Mouse (Mus musculus) thymus, adult 2 months (tissue): ENCODE results near the gene Tyw1. TPM values are rescaled to one million over a fixed set of nuclear protein-coding genes. Genes with fewer than 3 reads are reported as not detected.

Experiments
- DNase-seq: peaks from one replicate; pipeline ENCODE4 v3.0.0; 2021
- H3K27ac ChIP-seq: fragments of 200-500 bp; 2 replicates; pipeline ENCODE4 v1.5.1; 2012; ENCODE audit warnings: low read length, control low read depth; ENCODE audit not compliant: control insufficient read depth, insufficient read depth
- H3K27me3 ChIP-seq: fragments of 200-500 bp; 2 replicates; pipeline ENCODE4 v1.6.1; 2012; ENCODE audit warnings: mild to moderate bottlenecking, low read length, moderate library complexity, mixed read lengths; ENCODE audit not compliant: control insufficient read depth, insufficient read depth
- H3K36me3 ChIP-seq: fragments of 200-500 bp; 2 replicates; pipeline ENCODE4 v1.6.1; 2012; ENCODE audit warnings: mild to moderate bottlenecking, low read length, moderate library complexity; ENCODE audit not compliant: control insufficient read depth, insufficient read depth
- H3K4me1 ChIP-seq: fragments of 200-500 bp; replicated peaks from 2 replicates; pipeline ENCODE4 v1.6.1; 2012; ENCODE audit warnings: low read length; ENCODE audit not compliant: control insufficient read depth, insufficient read depth
- H3K4me3 ChIP-seq: fragments of 200-500 bp; 2 replicates; pipeline ENCODE4 v1.5.1; 2012; ENCODE audit warnings: mild to moderate bottlenecking, low read length, control low read depth, moderate library complexity; ENCODE audit not compliant: control insufficient read depth, insufficient read depth
- CTCF ChIP-seq: fragments of 200-500 bp; IDR thresholded peaks from 2 replicates; pipeline ENCODE4 v1.5.1; 2012; ENCODE audit warnings: mild to moderate bottlenecking, control low read depth, low read length, moderate library complexity, borderline replicate concordance; ENCODE audit not compliant: control insufficient read depth, poor library complexity, insufficient read depth; ENCODE audit errors: extremely low read depth
- POLR2A ChIP-seq: fragments of 200-500 bp; IDR thresholded peaks from 2 replicates; pipeline ENCODE4 v1.6.1; 2012; ENCODE audit warnings: mild to moderate bottlenecking, low read length, control low read depth, moderate library complexity; ENCODE audit not compliant: control insufficient read depth, poor library complexity, insufficient read depth; ENCODE audit errors: extremely low read depth
- WGBS: fragments of 180-500 bp; shearing (Covaris S2); methylation state at CpG from one replicate; pipeline ENCODE4 v1.1.7; 2018; 5-methylcytosine and 5-hydroxymethylcytosine counted together
- polyA plus RNA-seq: library from polyadenylated mRNA; depleted of rRNA; stranded (reverse); fragments of >200 nt; gene quantifications from 2 replicates; pipeline ENCODE4 v1.2.3, GENCODE M21; 2012

Tyw1 gene
- polyA plus RNA-seq, 1 experiment, result 15.6 TPM

DNA sequence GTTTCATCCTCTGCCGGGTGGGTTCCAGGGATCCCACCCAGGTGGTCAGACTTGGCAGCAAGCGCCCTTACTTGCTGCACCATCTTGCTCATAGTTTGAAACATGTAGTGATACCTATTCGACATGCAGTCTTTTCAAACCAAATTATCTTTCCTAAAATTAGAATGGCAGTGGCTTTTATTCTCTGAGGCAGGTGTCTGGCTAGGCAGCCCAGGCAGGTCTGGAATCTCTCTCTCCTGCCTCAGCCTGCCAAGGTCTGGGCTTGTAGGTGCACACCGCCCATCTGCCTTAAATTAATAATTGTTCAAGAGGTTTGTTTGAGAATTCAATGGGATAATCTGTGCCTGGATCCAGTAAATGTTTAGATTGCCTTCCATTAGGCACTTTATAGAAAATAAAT, 75.4 kb downstream of the Tyw1 start:
- Histone ChIP-seq H3K27me3 (no peaks in the 10 kb centered on the region), H3K36me3 (peaks cover 16% of the 10 kb centered on the region), H3K4me1 (no peaks in the 10 kb centered on the region), H3K27ac (no peak overlapping the region), H3K4me3 (no peak overlapping the region)
- DNase-seq, result no peak
- TF ChIP-seq CTCF, result no peak
- no peak for TF ChIP-seq POLR2A
- WGBS, result 96% methylated on average over 4 of the region's 4 CpGs

DNA sequence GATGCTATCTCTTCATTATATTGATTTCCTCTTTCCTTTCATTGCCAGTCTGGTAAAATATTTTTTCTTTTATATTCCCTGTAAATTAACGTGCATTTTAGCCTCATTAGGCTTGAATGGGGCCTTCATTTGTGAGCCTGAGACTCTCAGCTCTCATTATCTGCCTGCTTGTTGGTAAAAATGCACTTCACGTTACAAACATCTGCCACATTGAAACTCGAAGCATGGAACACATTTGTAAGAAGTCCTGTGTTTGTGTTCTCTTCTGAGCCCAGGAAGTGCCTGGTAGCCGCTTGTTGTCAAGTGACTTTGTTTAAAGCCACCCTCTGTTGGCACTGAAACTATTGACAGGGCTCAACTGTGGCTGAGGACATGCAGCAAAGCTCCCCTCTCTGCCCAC, 75.8 kb downstream of the Tyw1 start:
- no peaks in the 10 kb centered on the region for H3K4me1 ChIP-seq
- no peaks in the 10 kb centered on the region for H3K27me3 ChIP-seq
- WGBS, result 94% methylated on average over 4 of the region's 4 CpGs
- DNase-seq, result no peak
- TF ChIP-seq CTCF (no peak), POLR2A (no peak)
- peaks cover 15% of the 10 kb centered on the region for H3K36me3 ChIP-seq
- no peak overlapping the region for H3K27ac ChIP-seq
- no peak overlapping the region for H3K4me3 ChIP-seq

DNA sequence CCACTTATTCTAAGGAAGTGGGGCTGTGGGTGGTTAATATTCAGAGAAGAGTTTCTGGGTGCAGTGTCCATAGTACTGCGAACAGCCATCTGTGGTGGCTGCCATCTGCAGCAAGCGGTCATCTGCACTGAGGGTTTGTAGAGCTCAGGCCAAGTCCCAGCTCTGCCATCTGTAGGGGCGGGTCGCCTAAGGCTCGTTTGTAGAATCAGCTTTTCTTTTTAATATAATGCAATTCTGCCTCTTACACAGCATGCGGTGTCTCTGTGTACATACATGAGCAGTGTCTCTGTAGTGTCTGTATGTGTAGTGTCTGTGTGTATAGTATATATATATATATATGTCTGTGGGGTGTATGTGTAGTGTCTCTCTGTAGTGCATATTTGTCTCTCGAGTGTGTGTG, 78.1 kb downstream of the Tyw1 start:
- Histone ChIP-seq H3K36me3 (peaks cover 13% of the 10 kb centered on the region), H3K4me1 (no peaks in the 10 kb centered on the region), H3K27ac (no peak overlapping the region), H3K4me3 (no peak overlapping the region), H3K27me3 (no peaks in the 10 kb centered on the region)
- WGBS, result 98% methylated on average over 7 of the region's 7 CpGs
- no peak for DNase-seq
- TF ChIP-seq CTCF (no peak), POLR2A (no peak)

DNA sequence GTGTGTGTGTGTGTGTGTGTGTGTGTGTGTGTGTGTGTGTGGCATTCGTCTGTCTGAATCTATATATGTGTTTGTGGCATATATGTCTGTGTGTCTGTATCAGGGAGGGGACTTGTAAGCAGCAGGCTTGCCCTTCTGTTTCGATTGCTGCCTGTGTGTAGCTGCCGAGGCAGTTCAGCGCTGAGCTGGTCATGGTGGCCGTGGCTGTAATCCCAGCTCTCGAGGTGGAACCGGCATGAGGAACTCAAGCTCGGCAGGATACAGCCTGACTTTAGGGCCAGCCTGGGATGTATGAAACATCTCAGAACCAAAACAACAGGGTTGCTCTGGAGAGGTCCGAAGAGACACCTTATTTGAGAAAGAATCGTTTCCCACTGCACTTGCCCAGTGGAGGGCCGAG, 78.6 kb downstream of the Tyw1 start:
- H3K27ac ChIP-seq, result no peak overlapping the region
- H3K4me1 ChIP-seq, result no peaks in the 10 kb centered on the region
- H3K36me3 ChIP-seq, result peaks cover 13% of the 10 kb centered on the region
- no peak overlapping the region for H3K4me3 ChIP-seq
- WGBS, result 97% methylated on average over 11 of the region's 11 CpGs
- H3K27me3 ChIP-seq, result no peaks in the 10 kb centered on the region
- TF ChIP-seq POLR2A (no peak), CTCF (no peak)
- DNase-seq, result no peak

DNA sequence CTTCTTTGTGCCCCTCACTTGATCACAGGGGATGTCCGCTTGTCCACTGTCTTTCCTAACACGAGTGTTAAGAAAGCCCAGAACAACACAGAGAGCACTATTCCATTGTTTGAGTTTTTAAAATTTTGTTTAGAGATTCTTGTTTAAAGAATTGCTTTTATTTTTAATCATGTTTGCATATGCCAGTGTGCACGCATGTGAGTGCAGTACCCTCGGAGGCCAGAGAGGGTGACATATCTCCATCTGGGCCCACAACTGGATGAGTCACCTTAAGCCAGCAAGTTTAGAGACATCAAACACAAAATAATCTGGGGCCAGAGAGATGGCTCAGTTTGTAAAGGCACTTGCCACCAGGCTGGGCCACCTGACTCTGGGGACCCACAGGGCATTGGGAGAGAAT, 80.0 kb downstream of the Tyw1 start:
- WGBS, result 99% methylated on average over 4 of the region's 4 CpGs
- Histone ChIP-seq H3K4me3 (no peak overlapping the region), H3K27ac (no peak overlapping the region), H3K4me1 (no peaks in the 10 kb centered on the region), H3K27me3 (no peaks in the 10 kb centered on the region), H3K36me3 (peaks cover 13% of the 10 kb centered on the region)
- no peak for DNase-seq
- no peak for TF ChIP-seq CTCF
- TF ChIP-seq POLR2A, result no peak

DNA sequence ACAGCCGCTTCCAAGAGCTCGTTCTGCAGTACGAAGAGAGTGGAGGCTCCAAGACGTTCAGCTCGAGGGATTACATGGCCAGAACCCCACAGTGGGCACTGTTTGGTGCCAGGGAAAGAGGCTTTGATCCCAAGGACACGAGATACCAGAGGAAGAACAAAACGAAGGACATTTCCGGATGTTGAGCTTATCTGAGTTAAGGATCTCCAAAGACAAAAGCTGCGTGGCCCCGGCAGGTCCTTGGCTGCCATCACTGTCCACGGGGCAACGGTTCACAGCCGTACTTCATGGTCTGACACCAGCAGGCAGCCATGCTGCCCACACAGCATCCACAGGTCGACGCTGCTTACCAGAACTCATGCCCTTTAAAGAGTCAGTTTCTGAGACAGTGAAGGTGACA, 85.2 kb downstream of the Tyw1 start:
- Histone ChIP-seq H3K36me3 (peaks cover 11% of the 10 kb centered on the region), H3K4me1 (no peaks in the 10 kb centered on the region), H3K27me3 (no peaks in the 10 kb centered on the region), H3K27ac (no peak overlapping the region), H3K4me3 (no peak overlapping the region)
- TF ChIP-seq CTCF, result no peak
- no peak for TF ChIP-seq POLR2A
- no peak for DNase-seq
- 96% methylated on average over 15 of the region's 15 CpGs for WGBS

DNA sequence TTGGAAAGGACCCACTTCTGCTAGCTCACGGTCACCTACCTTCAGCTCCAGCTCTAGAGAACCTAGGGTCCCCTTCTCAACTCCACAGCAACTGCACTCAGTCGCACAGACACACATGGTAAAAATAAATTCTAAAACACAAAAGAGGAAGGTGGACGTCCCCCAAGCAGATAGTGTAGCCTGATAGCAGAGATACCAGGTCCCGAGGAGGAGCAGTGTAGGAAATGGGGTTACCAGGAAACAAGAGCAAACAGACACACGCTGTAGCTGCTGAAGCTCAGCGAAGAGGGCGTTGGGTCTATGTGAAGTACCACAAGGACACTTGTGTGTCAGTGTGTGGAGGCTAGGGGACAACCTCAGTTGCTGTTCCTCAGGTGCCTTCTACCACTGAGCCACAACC, 89.6 kb downstream of the Tyw1 start:
- 0 out of 2 replicates have a peak, but pooled peaks cover 6% of the 10 kb centered on the region for H3K36me3 ChIP-seq
- TF ChIP-seq POLR2A (no peak), CTCF (no peak)
- H3K4me1 ChIP-seq, result no peaks in the 10 kb centered on the region
- H3K4me3 ChIP-seq, result no peak overlapping the region
- H3K27me3 ChIP-seq, result no peaks in the 10 kb centered on the region
- no peak for DNase-seq
- no peak overlapping the region for H3K27ac ChIP-seq
- WGBS, result 68% methylated on average over 7 of the region's 7 CpGs
